Mouse (Mus musculus): ENCODE data around the gene Stx8.

Stx8 gene

DNA sequence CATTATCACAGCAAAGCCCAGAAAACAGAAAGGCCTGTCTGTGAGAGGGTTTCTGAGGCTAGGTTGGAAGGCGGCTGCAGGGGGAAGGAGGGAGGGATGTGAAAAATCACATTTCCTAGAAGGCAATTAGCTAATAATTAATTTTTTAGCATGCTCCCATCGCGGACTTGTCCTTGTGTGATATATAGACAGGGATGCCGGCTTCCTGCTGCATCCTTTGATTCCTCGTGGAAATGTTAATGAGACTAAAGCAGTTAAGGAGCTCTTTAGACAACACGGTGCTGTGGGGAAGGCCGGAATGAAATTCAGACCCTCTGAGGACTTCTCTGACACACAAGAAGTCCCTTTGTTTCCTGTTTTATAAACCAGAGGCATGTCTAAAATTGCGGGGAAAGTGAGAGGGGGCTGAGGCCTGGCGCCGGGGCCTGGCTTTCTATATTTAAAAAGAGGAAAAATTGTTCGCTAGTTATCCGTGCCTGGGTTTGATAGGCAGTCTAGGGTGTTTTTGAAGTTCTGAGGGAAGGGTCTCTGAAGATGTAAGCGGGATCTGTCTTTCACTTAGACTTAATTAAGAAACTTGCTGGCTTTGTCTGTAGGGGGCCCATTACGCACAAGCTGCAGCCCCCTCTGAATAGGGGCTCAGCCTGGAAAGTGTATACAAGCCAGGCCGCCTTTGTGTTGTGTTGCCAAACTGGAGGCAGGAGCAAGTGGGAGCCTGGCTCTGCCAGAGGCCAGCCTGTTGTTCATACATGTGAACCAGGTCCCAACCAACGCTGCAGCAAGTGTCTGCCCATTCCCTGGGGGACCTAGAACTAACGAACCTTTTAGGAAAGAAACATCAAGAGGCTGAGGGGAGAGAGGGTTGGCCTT lies 179.8 kb downstream of the Stx8 start:
- DNase-seq (ENCODE audit: low spot score), result no peak

GRCm38 (mm10) chr11:68146456-68146851 lies 180.5 kb downstream of the Stx8 start:
- DNase-seq (ENCODE audit: low spot score), result no peak

DNA sequence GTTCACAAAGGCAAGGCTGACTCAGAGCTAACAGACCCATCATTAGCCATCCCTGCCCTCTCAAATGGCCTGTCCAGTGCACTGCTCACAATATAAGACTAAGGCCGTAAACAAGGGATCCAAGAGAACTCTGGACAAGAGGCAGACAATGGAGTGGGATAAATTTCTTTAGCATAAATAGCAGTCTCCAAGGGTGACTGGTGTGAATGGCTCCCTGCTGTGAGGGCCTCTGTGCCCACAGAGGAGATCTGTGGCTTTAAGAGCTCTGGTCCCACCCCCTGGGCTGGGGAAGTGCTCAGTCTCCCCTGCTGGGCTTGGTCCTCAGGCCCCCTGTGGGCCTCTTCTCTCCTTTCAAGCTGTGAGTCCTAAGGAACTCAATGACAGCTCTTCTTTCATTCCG lies 184.9 kb downstream of the Stx8 start:
- DNase-seq (ENCODE audit: low spot score), result no peak

GRCm38 (mm10) chr11:68155821-68156220 lies 189.8 kb downstream of the Stx8 start:
- no peak for DNase-seq (ENCODE audit: low spot score)

DNA sequence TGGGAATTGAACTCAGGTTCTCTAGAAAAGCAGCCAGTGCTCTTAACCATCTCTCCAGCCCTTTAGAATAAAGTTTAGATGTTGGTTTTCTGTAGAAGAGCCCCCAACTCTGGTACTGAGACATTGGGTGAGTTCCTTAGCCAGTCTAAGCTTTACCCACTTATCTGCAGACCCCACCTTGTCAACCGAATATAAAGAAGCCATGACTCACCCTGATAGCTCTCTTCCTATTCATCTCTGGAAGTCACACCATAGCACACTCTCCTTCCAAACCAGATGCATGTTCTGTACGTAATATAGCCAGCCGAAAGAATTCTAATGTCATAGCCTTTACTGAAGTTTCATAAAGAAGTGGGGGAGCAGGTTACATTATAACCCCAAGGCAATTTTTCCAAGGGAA lies 192.2 kb downstream of the Stx8 start:
- DNase-seq (ENCODE audit: low spot score), result no peak

GRCm38 (mm10) chr11:68159867-68160266 lies 193.9 kb downstream of the Stx8 start:
- DNase-seq (ENCODE audit: low spot score), result no peak

DNA sequence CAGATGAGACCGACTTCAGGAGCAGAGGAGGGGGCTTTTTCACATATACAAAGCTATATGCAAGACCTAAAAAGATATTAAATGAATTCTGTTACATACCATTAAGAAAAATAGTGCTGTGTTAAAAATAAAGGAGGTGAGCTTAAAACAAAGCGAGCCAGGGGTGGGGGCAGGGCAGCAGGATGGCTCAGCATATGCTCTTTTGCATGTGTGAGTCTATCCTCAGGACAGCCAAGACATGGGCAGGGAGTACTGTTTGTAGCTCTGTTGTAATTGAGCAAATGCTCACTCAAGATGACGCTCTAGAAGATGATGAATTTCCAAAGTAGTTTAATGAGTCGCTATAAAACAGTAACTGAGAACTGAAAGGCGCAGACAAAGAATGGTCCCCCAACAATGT lies 198.4 kb downstream of the Stx8 start:
- no peak for DNase-seq (ENCODE audit: low spot score)

GRCm38 (mm10) chr11:68168427-68168826 lies 202.4 kb downstream of the Stx8 start:
- DNase-seq (ENCODE audit: low spot score), result no peak

DNA sequence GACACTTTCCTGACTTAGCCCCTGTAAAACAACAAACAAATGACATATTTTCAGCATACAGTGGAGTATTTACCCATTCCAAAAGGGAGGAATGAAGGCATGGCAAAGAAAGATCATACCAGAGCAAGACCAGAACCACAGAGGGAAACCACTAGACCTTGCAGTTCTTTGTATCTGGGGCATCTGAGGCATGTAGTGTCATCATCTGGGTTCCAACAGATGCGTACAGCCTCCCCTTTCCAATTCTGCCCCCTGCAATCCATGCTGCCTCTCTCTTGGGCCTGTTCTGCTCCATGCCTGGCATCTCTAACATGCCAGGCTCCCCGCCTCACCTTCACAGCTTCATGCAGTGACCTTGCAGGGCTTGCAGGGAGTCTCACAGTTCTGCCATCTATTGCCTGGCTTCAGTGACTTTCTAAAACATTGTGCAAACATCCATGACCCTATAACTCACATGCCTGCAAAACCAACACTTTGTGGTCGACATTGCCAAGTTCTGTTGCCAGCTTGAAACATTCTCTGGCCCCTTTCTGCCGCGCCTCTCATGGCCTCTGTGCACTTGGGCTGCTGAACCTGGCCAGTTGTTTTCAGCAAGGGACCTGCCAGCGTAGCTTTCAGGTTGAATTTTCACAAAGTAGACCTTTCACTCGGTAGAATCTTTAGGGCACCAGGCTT lies 206.1 kb downstream of the Stx8 start:
- DNase-seq (ENCODE audit: low spot score), result no peak

DNA sequence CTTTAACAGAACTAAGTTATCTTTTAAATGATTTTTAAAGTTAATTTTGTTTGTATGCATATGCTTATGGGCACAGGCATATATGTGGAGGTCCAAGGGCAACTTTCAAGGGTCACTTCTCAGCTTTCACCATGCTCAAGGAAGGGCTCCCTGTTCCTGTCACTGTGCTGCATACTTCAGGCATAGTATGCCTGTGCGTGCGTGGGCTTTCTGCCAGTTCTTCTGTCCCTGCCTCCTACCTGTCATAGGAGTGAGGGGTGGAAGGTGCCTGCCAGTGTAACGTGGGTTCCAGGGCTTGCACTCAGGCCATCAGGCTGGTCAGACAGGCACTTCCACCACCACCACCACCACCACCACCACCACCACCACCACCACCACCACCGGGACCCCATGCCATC lies 206.7 kb downstream of the Stx8 start:
- no peak for DNase-seq (ENCODE audit: low spot score)

DNA sequence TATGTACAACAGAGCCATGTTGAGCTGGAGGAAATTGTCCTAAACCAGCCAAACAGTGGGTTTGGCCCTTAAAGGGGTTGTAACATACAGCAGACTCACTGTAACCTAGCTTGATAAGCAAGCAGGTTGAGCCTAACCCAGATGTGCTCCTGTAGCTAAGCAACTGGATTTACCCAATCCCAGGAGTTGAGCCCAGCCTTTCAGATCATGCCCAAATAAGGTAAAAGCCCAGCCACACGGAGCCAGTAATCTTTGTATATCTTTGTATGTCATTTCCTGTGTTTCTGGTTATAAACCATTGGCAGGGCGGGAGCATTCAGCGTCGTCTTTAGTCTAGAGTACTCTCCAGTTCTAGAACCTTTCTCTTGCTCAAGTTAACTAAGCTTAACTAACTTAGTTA lies 210.6 kb downstream of the Stx8 start:
- no peak for DNase-seq (ENCODE audit: low spot score)

DNA sequence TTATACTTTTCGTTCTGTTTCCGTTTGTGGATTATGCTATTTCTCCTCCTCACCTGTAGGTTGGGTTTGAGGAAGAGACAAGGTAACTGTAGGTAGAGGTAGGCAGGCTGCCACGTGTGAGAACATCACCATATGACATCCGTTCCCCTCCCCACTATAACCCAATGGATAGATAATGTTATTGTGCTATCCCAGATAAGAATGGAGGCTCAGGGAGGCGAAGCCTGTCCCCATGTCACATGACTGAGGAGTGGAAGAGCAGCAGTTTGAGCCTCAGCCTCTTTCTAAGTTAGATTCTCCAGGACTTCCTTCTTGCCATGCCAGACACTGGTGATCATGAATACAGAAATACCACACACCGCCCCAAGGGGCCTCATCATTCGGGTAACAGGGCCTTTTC lies 211.4 kb downstream of the Stx8 start:
- no peak for DNase-seq (ENCODE audit: low spot score)

- DNase-seq (ENCODE audit: low spot score), result no peak
Observed at GRCm38 (mm10) chr11:68185647-68186046, 219.7 kb downstream of the Stx8 start.

DNA sequence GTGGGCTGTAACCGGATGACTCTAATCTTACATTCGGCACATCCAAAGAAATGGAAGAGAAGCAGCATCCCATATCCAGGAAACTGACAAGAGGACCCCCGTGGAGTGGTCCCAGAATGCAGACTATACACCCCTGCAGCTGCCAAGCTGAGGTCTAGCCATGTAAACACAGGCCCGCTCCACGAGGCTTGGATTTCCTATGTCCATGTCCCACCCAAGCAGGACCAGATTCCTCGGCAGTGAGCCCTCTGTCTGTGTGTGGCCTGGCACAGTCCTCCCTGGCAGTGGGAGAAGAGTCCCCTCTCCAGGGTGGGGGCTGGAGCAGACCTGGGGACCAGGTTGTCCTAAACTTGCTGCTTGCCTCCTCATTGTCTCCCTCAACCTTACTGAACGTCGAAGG lies 221.2 kb downstream of the Stx8 start:
- no peak for DNase-seq (ENCODE audit: low spot score)

DNA sequence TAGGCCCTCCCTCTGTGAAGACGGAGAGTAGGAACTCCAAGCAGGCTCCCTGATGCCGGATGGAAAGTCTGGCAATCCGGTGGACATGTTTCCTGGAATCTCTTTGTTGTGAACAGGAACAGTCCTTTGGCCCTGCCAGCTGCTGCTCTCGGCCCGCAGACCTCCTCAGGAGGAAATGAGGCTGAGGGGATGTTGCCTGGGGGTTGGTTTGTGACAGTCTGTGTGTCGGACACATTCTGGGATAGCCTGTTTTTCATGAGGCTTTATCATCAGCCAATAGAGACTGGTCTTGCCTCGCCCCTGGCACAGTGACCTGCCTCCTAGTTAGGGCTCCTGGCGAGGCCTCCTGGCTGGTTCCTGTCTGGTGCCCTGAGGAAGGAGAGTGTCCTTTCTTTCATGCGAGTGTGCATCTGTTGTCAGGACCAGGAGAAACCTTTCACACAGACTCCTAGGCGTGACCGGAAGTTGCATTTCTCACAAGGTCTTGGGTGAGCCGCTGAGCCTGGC lies 222.8 kb downstream of the Stx8 start:
- DNase-seq (ENCODE audit: low spot score), result no peak

- DNase-seq (ENCODE audit: low spot score), result no peak
Observed at GRCm38 (mm10) chr11:68190849-68191248, 224.9 kb downstream of the Stx8 start.

DNA sequence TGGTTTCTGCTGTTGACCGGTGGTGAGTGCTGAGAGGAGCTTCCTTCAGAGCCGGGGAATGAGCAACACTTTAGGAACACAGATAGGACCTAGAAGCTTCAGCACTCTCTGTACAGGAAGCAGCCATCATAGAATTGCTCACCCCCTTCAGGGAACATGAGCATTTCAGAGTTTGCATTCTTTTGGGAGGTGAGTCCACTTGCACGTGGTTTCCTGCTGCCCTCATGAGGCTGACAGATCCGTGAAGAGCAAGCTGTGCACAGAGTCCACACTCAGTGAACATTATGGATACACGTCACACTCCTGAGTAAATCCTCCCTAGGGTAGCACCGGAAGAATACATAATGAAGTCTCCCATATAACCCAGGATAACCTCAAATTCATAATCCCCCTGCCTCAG lies 229.2 kb downstream of the Stx8 start:
- no peak for DNase-seq (ENCODE audit: low spot score)

GRCm38 (mm10) chr11:68195693-68196176 lies 229.7 kb downstream of the Stx8 start:
- DNase-seq (ENCODE audit: low spot score), result no peak

DNA sequence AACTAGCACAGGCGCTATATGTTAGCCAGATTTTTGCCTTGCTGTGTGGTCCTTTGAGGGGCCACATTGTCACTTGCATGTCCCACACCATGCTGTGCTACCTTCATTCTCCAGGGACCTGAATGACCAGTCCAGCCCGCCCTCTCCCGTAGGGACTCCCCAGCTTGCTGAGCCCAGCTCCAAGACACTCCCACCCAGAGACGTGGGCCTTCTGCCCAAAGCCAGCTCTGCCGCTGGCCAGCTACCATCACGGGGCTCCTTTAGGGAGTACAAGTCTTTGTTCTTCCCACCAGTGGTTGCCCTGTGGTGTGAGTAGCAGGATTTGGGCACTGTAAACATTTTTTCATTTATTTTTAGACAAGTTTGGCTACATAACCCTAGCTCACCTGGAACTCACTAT lies 230.6 kb downstream of the Stx8 start:
- DNase-seq (ENCODE audit: low spot score), result no peak

GRCm38 (mm10) chr11:68197471-68197870 lies 231.5 kb downstream of the Stx8 start:
- DNase-seq (ENCODE audit: low spot score), result no peak

GRCm38 (mm10) chr11:68198696-68199095 lies 232.7 kb downstream of the Stx8 start:
- no peak for DNase-seq (ENCODE audit: low spot score)

GRCm38 (mm10) chr11:68199103-68199502 lies 233.1 kb downstream of the Stx8 start:
- DNase-seq (ENCODE audit: low spot score), result no peak

GRCm38 (mm10) chr11:68199801-68200423 lies 233.9 kb downstream of the Stx8 start:
- DNase-seq (ENCODE audit: low spot score), result no peak
